Mouse (Mus musculus) limb, embryonic 14.5 days (tissue): ENCODE data around the gene Celsr1. TPM values are rescaled to one million over a fixed set of nuclear protein-coding genes. Genes with fewer than 3 reads are reported as not detected.

Experiments used
- ATAC-seq: fragments of 200-750 bp; cut with Nextera tagmentation; 2 replicates; pipeline ENCODE4 v1.8.0; 2017; ENCODE audit warnings: low read depth, moderate number of reproducible peaks, moderate TSS enrichment; ENCODE audit not compliant: low FRiP score
- DNase-seq: peaks from one replicate; pipeline ENCODE4 v3.0.0-alpha.2; 2015; ENCODE audit warnings: low spot score
- H3K27ac ChIP-seq: fragments of 300-500 bp; sonication (generic); replicated peaks from 2 replicates; pipeline ENCODE4 v1.5.1; 2014; ENCODE audit warnings: low read depth, mild to moderate bottlenecking, low read length, moderate library complexity, mixed read lengths
- H3K27me3 ChIP-seq: fragments of 300-500 bp; sonication (generic); 2 replicates; pipeline ENCODE4 v1.6.1; 2014; ENCODE audit warnings: low read length, mixed read lengths; ENCODE audit not compliant: control insufficient read depth, insufficient read depth
- H3K36me3 ChIP-seq: fragments of 300-500 bp; sonication (generic); 2 replicates; pipeline ENCODE4 v1.6.1; 2014; ENCODE audit warnings: mild to moderate bottlenecking, low read length, moderate library complexity, mixed read lengths; ENCODE audit not compliant: control insufficient read depth, insufficient read depth
- H3K4me1 ChIP-seq: fragments of 300-500 bp; sonication (generic); 2 replicates; pipeline ENCODE4 v1.6.1; 2014; ENCODE audit warnings: antibody characterized with exemption, low read length, mixed read lengths; ENCODE audit not compliant: control insufficient read depth, insufficient read depth
- H3K4me2 ChIP-seq: fragments of 300-500 bp; sonication (generic); replicated peaks from 2 replicates; pipeline ENCODE4 v1.6.1; 2014; ENCODE audit warnings: low read depth, mild to moderate bottlenecking, low read length, moderate library complexity; ENCODE audit not compliant: severe bottlenecking
- H3K4me3 ChIP-seq: fragments of 300-500 bp; sonication (generic); replicated peaks from 2 replicates; pipeline ENCODE4 v1.5.1; 2014; ENCODE audit warnings: low read length
- H3K9ac ChIP-seq: fragments of 300-500 bp; sonication (generic); 2 replicates; pipeline ENCODE4 v1.6.1; 2014; ENCODE audit warnings: mild to moderate bottlenecking, low read depth, low read length, moderate library complexity; ENCODE audit not compliant: severe bottlenecking
- H3K9me3 ChIP-seq: fragments of 300-500 bp; sonication (generic); 2 replicates; pipeline ENCODE4 v1.6.1; 2016; ENCODE audit warnings: low read length; ENCODE audit not compliant: control insufficient read depth
- POLR2A ChIP-seq: fragments of 200-500 bp; IDR thresholded peaks from 2 replicates; pipeline ENCODE4 v1.8.0; 2012; ENCODE audit warnings: inconsistent platforms, mild to moderate bottlenecking, moderate library complexity, borderline replicate concordance; ENCODE audit not compliant: insufficient read depth, insufficient read length; ENCODE audit errors: extremely low read depth
- WGBS: fragments of 180-500 bp; shearing (Covaris S2); extraction: QIAGEN DNeasy Blood & Tissue Kit; methylation state at CpG from one replicate; pipeline ENCODE4 v1.1.7; 2014; 5-methylcytosine and 5-hydroxymethylcytosine counted together
- polyA plus RNA-seq, 2 experiments: library from polyadenylated mRNA; depleted of rRNA in 1 of 2; stranded (reverse) in 1 of 2; unstranded in 1 of 2; fragments of >200 nt; fragmentation: Nextera tagmentation in 1 of 2; extraction: Ambion mirVana in 1 of 2; gene quantifications; 2 replicates each; pipeline versions ENCODE4 v1.2.1 to v1.2.3; 2012 to 2014

Celsr1 gene
- polyA plus RNA-seq, 2 experiments: 6.5 to 11.8 TPM

GRCm38 (mm10) chr15:85961131-85961530, 72.4 kb downstream of the Celsr1 start:
- TF ChIP-seq POLR2A: no peak
- H3K4me1 ChIP-seq: no peaks in the 10 kb centered on the region
- no peak for ATAC-seq
- no peak overlapping the region for H3K4me2 ChIP-seq
- WGBS: 82% methylated on average over 7 of the region's 7 CpGs
- H3K9ac ChIP-seq: no peak overlapping the region
- H3K9me3 ChIP-seq: no peaks in the 10 kb centered on the region
- H3K36me3 ChIP-seq: no peaks in the 10 kb centered on the region; the same call in 1 of the 2 replicates
- no peak overlapping the region for H3K27ac ChIP-seq
- no peak overlapping the region for H3K4me3 ChIP-seq
- DNase-seq: no peak
- no peaks in the 10 kb centered on the region for H3K27me3 ChIP-seq

- 60% methylated on average over 6 of the region's 6 CpGs for WGBS
These were observed 77.4 kb downstream of the Celsr1 start for GRCm38 (mm10) chr15:85956202-85956601.

GRCm38 (mm10) chr15:85953458-85953857, 80.1 kb downstream of the Celsr1 start:
- H3K4me1 ChIP-seq: peaks cover 6% of the 10 kb centered on the region; the same call in 1 of the 2 replicates
- no peak for ATAC-seq

More at GRCm38 (mm10) chr15:85956202-85956601, 77.4 kb downstream of the Celsr1 start:
- Histone ChIP-seq H3K27ac (no peak overlapping the region), H3K9me3 (no peaks in the 10 kb centered on the region), H3K9ac (no peak overlapping the region), H3K4me3 (no peak overlapping the region), H3K4me1 (no peaks in the 10 kb centered on the region), H3K27me3 (no peaks in the 10 kb centered on the region), H3K4me2 (no peak overlapping the region), H3K36me3 (no peaks in the 10 kb centered on the region; the same call in 1 of the 2 replicates)
- DNase-seq (no peak), ATAC-seq (no peak)
- TF ChIP-seq POLR2A: no peak

GRCm38 (mm10) chr15:85949421-85950164, 84.0 kb downstream of the Celsr1 start:
- 65% methylated on average over 16 of the region's 16 CpGs for WGBS
- H3K27ac ChIP-seq: no peak overlapping the region
- no peaks in the 10 kb centered on the region for H3K36me3 ChIP-seq
- peaks cover 6% of the 10 kb centered on the region; the same call in 1 of the 2 replicates for H3K4me1 ChIP-seq
- no peak overlapping the region for H3K9ac ChIP-seq
- no peaks in the 10 kb centered on the region for H3K27me3 ChIP-seq
- H3K4me2 ChIP-seq: no peak overlapping the region
- H3K9me3 ChIP-seq: no peaks in the 10 kb centered on the region
- DNase-seq: no peak
- H3K4me3 ChIP-seq: no peak overlapping the region
- TF ChIP-seq POLR2A: no peak
- no peak for ATAC-seq

More at GRCm38 (mm10) chr15:85953458-85953857, 80.1 kb downstream of the Celsr1 start:
- H3K4me2 ChIP-seq: no peak overlapping the region
- 78% methylated on average over 6 of the region's 6 CpGs for WGBS
- H3K4me3 ChIP-seq: no peak overlapping the region
- no peaks in the 10 kb centered on the region for H3K36me3 ChIP-seq
- no peaks in the 10 kb centered on the region for H3K9me3 ChIP-seq
- no peak for TF ChIP-seq POLR2A
- H3K9ac ChIP-seq: no peak overlapping the region
- no peaks in the 10 kb centered on the region for H3K27me3 ChIP-seq
- DNase-seq: no peak
- no peak overlapping the region for H3K27ac ChIP-seq

- H3K4me2 ChIP-seq: no peak overlapping the region
- H3K9ac ChIP-seq: no peak overlapping the region
These were observed 85.6 kb downstream of the Celsr1 start for GRCm38 (mm10) chr15:85947967-85948366.

More at GRCm38 (mm10) chr15:85947967-85948366, 85.6 kb downstream of the Celsr1 start:
- DNase-seq (no peak), ATAC-seq (no peak)
- H3K4me3 ChIP-seq: no peak overlapping the region
- no peaks in the 10 kb centered on the region for H3K9me3 ChIP-seq
- no peaks in the 10 kb centered on the region for H3K27me3 ChIP-seq
- no peak for TF ChIP-seq POLR2A
- no peaks in the 10 kb centered on the region for H3K36me3 ChIP-seq
- 62% methylated on average over 8 of the region's 8 CpGs for WGBS
- H3K27ac ChIP-seq: no peak overlapping the region
- peaks cover 6% of the 10 kb centered on the region; the same call in 1 of the 2 replicates for H3K4me1 ChIP-seq
